Mouse (Mus musculus): ENCODE measurements around the gene Oscar. TPM values are rescaled to one million over a fixed set of nuclear protein-coding genes. Genes with fewer than 3 reads are reported as not detected.

Gene Oscar
- polyA plus RNA-seq, 1 experiment = not detected

GRCm38 (mm10) chr7:3593855-3594254 is 22.1 kb downstream of the Oscar start:
- Histone ChIP-seq H3K36me3 (ENCODE audit: control insufficient read depth, insufficient read depth, low read length, poor library complexity, severe bottlenecking) (no peaks in the 10 kb centered on the region), H3K27me3 (ENCODE audit: control insufficient read depth, insufficient read depth, low read length, poor library complexity, severe bottlenecking) (no peaks in the 10 kb centered on the region), H3K9me3 (replicated peaks; ENCODE audit: control insufficient read depth, insufficient read depth, low read length, poor library complexity, severe bottlenecking) (no peaks in the 10 kb centered on the region), H3K4me1 (ENCODE audit: control insufficient read depth, insufficient read depth, low read length) (no peaks in the 10 kb centered on the region), H3K4me3 (ENCODE audit: low read depth, low read length) (no peak overlapping the region), H3K9ac (ENCODE audit: low read depth, poor library complexity, severe bottlenecking) (no peak overlapping the region), H3K27ac (ENCODE audit: insufficient read depth, low read length) (no peak overlapping the region)
- no peak for TF ChIP-seq EP300 (IDR thresholded peaks at IDR 0.05; ENCODE audit: insufficient read depth, low read depth, low read length)
- TF ChIP-seq POLR2A (IDR thresholded peaks at IDR 0.05; ENCODE audit: insufficient read depth, low read length) = no peak
- no peak for TF ChIP-seq CTCF (IDR thresholded peaks at IDR 0.05; ENCODE audit: low read depth, low read length)

- no peaks in the 10 kb centered on the region for H3K27me3 ChIP-seq (ENCODE audit: control insufficient read depth, insufficient read depth, low read length, poor library complexity, severe bottlenecking)
- H3K36me3 ChIP-seq (ENCODE audit: control insufficient read depth, insufficient read depth, low read length, poor library complexity, severe bottlenecking) = no peaks in the 10 kb centered on the region
- H3K9me3 ChIP-seq (replicated peaks; ENCODE audit: control insufficient read depth, insufficient read depth, low read length, poor library complexity, severe bottlenecking) = no peaks in the 10 kb centered on the region
- TF ChIP-seq POLR2A (IDR thresholded peaks at IDR 0.05; ENCODE audit: insufficient read depth, low read length) (no peak), CTCF (IDR thresholded peaks at IDR 0.05; ENCODE audit: low read depth, low read length) (peak; percentile 14)
- peaks cover 4% of the 10 kb centered on the region for H3K4me1 ChIP-seq (ENCODE audit: control insufficient read depth, insufficient read depth, low read length)
- H3K27ac ChIP-seq (ENCODE audit: insufficient read depth, low read length) = no peak overlapping the region
- no peak overlapping the region for H3K9ac ChIP-seq (ENCODE audit: low read depth, poor library complexity, severe bottlenecking)
- H3K4me3 ChIP-seq (ENCODE audit: low read depth, low read length) = no peak overlapping the region
These were observed 24.4 kb downstream of the Oscar start for GRCm38 (mm10) chr7:3591534-3591933.

GRCm38 (mm10) chr7:3590550-3590949 is 25.4 kb downstream of the Oscar start:
- Histone ChIP-seq H3K36me3 (ENCODE audit: control insufficient read depth, insufficient read depth, low read length, poor library complexity, severe bottlenecking) (no peaks in the 10 kb centered on the region), H3K9ac (ENCODE audit: low read depth, poor library complexity, severe bottlenecking) (no peak overlapping the region), H3K27ac (ENCODE audit: insufficient read depth, low read length) (no peak overlapping the region), H3K9me3 (replicated peaks; ENCODE audit: control insufficient read depth, insufficient read depth, low read length, poor library complexity, severe bottlenecking) (no peaks in the 10 kb centered on the region), H3K4me1 (ENCODE audit: control insufficient read depth, insufficient read depth, low read length) (peaks cover 4% of the 10 kb centered on the region), H3K4me3 (ENCODE audit: low read depth, low read length) (no peak overlapping the region), H3K27me3 (ENCODE audit: control insufficient read depth, insufficient read depth, low read length, poor library complexity, severe bottlenecking) (no peaks in the 10 kb centered on the region)
- no peak for TF ChIP-seq EP300 (IDR thresholded peaks at IDR 0.05; ENCODE audit: insufficient read depth, low read depth, low read length)
- no peak for TF ChIP-seq POLR2A (IDR thresholded peaks at IDR 0.05; ENCODE audit: insufficient read depth, low read length)
- TF ChIP-seq CTCF (IDR thresholded peaks at IDR 0.05; ENCODE audit: low read depth, low read length) = no peak

GRCm38 (mm10) chr7:3587292-3587691 is 28.7 kb downstream of the Oscar start:
- Histone ChIP-seq H3K36me3 (ENCODE audit: control insufficient read depth, insufficient read depth, low read length, poor library complexity, severe bottlenecking) (no peaks in the 10 kb centered on the region), H3K27ac (ENCODE audit: insufficient read depth, low read length) (peak overlapping the region; percentile 97; the same call in 1 of the 2 replicates), H3K9ac (ENCODE audit: low read depth, poor library complexity, severe bottlenecking) (no peak overlapping the region), H3K4me1 (ENCODE audit: control insufficient read depth, insufficient read depth, low read length) (peaks cover 5% of the 10 kb centered on the region), H3K4me3 (ENCODE audit: low read depth, low read length) (no peak overlapping the region), H3K27me3 (ENCODE audit: control insufficient read depth, insufficient read depth, low read length, poor library complexity, severe bottlenecking) (no peaks in the 10 kb centered on the region), H3K9me3 (replicated peaks; ENCODE audit: control insufficient read depth, insufficient read depth, low read length, poor library complexity, severe bottlenecking) (no peaks in the 10 kb centered on the region)
- TF ChIP-seq POLR2A (IDR thresholded peaks at IDR 0.05; ENCODE audit: insufficient read depth, low read length) (no peak), EP300 (IDR thresholded peaks at IDR 0.05; ENCODE audit: insufficient read depth, low read depth, low read length) (no peak), CTCF (IDR thresholded peaks at IDR 0.05; ENCODE audit: low read depth, low read length) (no peak)

GRCm38 (mm10) chr7:3586255-3586654 is 29.7 kb downstream of the Oscar start:
- H3K9ac ChIP-seq (ENCODE audit: low read depth, poor library complexity, severe bottlenecking) = no peak overlapping the region
- peak overlapping the region; percentile 66 for H3K4me3 ChIP-seq (ENCODE audit: low read depth, low read length)
- H3K36me3 ChIP-seq (ENCODE audit: control insufficient read depth, insufficient read depth, low read length, poor library complexity, severe bottlenecking) = no peaks in the 10 kb centered on the region
- H3K9me3 ChIP-seq (replicated peaks; ENCODE audit: control insufficient read depth, insufficient read depth, low read length, poor library complexity, severe bottlenecking) = no peaks in the 10 kb centered on the region
- H3K27ac ChIP-seq (ENCODE audit: insufficient read depth, low read length) = peak overlapping the region; percentile 98
- TF ChIP-seq EP300 (IDR thresholded peaks at IDR 0.05; ENCODE audit: insufficient read depth, low read depth, low read length) = no peak
- TF ChIP-seq POLR2A (IDR thresholded peaks at IDR 0.05; ENCODE audit: insufficient read depth, low read length) = no peak
- TF ChIP-seq CTCF (IDR thresholded peaks at IDR 0.05; ENCODE audit: low read depth, low read length) = no peak
- H3K4me1 ChIP-seq (ENCODE audit: control insufficient read depth, insufficient read depth, low read length) = peaks cover 5% of the 10 kb centered on the region
- H3K27me3 ChIP-seq (ENCODE audit: control insufficient read depth, insufficient read depth, low read length, poor library complexity, severe bottlenecking) = no peaks in the 10 kb centered on the region

- Histone ChIP-seq H3K27me3 (ENCODE audit: control insufficient read depth, insufficient read depth, low read length, poor library complexity, severe bottlenecking) (no peaks in the 10 kb centered on the region), H3K9ac (ENCODE audit: low read depth, poor library complexity, severe bottlenecking) (no peak overlapping the region), H3K36me3 (ENCODE audit: control insufficient read depth, insufficient read depth, low read length, poor library complexity, severe bottlenecking) (no peaks in the 10 kb centered on the region), H3K27ac (ENCODE audit: insufficient read depth, low read length) (peak overlapping the region; percentile 98), H3K4me1 (ENCODE audit: control insufficient read depth, insufficient read depth, low read length) (peaks cover 5% of the 10 kb centered on the region), H3K4me3 (ENCODE audit: low read depth, low read length) (peak overlapping the region; percentile 66), H3K9me3 (replicated peaks; ENCODE audit: control insufficient read depth, insufficient read depth, low read length, poor library complexity, severe bottlenecking) (no peaks in the 10 kb centered on the region)
- TF ChIP-seq EP300 (IDR thresholded peaks at IDR 0.05; ENCODE audit: insufficient read depth, low read depth, low read length) (no peak), CTCF (IDR thresholded peaks at IDR 0.05; ENCODE audit: low read depth, low read length) (no peak), POLR2A (IDR thresholded peaks at IDR 0.05; ENCODE audit: insufficient read depth, low read length) (no peak)
These were observed 30.2 kb downstream of the Oscar start for GRCm38 (mm10) chr7:3585763-3586162.
